Comparison of ENCODE assay signal across 17 mouse cellular contexts in the genomic region with DNA sequence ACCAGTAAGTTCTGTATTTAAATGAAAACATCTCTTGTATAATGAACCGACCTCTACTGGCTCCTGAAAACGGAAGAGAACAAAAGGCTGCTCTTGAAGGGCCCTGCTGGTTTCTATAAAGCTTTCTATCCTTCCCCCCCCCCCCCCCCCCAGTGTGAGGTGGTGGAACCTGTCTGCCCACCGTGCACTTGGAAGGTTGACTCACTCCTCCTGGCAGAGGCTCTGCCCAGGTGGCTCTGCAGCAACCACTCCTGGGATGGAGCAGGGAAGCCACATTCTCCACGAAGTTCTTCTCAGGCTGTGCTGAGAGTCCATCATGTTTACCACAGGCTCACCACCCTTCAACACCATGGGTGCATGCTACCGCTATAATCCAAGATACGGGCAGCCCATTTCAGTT.
"Had no signal": no experiment of that assay in that cellular context is flagged by ENCODE, and none has a peak within 500 bp of the region (broad histone marks: within the 10 kb centered on the region; RNA-seq: fewer than 3 reads in every experiment).

No protein-coding gene starts in this region.

- H3K4me1 ChIP-seq: liver, embryonic 13.5 days; liver, embryonic 15.5 days; megakaryocyte, embryonic 14.5 days; midbrain, embryonic 13.5 days; midbrain, embryonic 15.5 days; neural tube, embryonic 12.5 days; stomach, embryonic 15.5 days had no signal

- H3K4me3 ChIP-seq: liver, embryonic 13.5 days; liver, embryonic 15.5 days; megakaryocyte, embryonic 14.5 days; midbrain, embryonic 13.5 days; midbrain, embryonic 15.5 days; neural tube, embryonic 12.5 days; stomach, embryonic 15.5 days had no signal

- H3K36me3 ChIP-seq: liver, embryonic 13.5 days; liver, embryonic 15.5 days; midbrain, embryonic 13.5 days; midbrain, embryonic 15.5 days; neural tube, embryonic 12.5 days; stomach, embryonic 15.5 days had no signal

- H3K27me3 ChIP-seq: liver, embryonic 13.5 days; liver, embryonic 15.5 days; megakaryocyte, embryonic 14.5 days; midbrain, embryonic 13.5 days; midbrain, embryonic 15.5 days; neural tube, embryonic 12.5 days; stomach, embryonic 15.5 days had no signal

- H3K9ac ChIP-seq: liver, embryonic 13.5 days; liver, embryonic 15.5 days; liver, postnatal 0 days; midbrain, embryonic 13.5 days; midbrain, embryonic 15.5 days; neural tube, embryonic 12.5 days; stomach, embryonic 15.5 days had no signal

- H3K4me2 ChIP-seq: liver, embryonic 11.5 days; liver, embryonic 13.5 days; liver, embryonic 15.5 days; midbrain, embryonic 11.5 days; midbrain, embryonic 13.5 days; midbrain, embryonic 15.5 days; neural tube, embryonic 12.5 days; stomach, embryonic 15.5 days had no signal

- H3K27ac ChIP-seq: liver, embryonic 13.5 days; liver, embryonic 15.5 days; macrophage; midbrain, embryonic 13.5 days; midbrain, embryonic 15.5 days; neural tube, embryonic 12.5 days; stomach, embryonic 15.5 days; stomach, postnatal 0 days had no signal

- H3K9me3 ChIP-seq: liver, embryonic 13.5 days; liver, embryonic 15.5 days; megakaryocyte, embryonic 14.5 days; midbrain, embryonic 13.5 days; midbrain, embryonic 15.5 days; neural tube, embryonic 12.5 days; stomach, embryonic 15.5 days had no signal

- DNase-seq: liver, embryonic 13.5 days; liver, postnatal 0 days; lung, postnatal 14 days; right cerebral cortex, postnatal 14 days; thymus, adult 2 months; thymus, postnatal 25 days; thymus, postnatal 4 days had no signal

- ATAC-seq: liver, postnatal 0 days; midbrain, embryonic 13.5 days; midbrain, embryonic 15.5 days had no signal
